Mouse (Mus musculus) inflammation-experienced regulatory T-cells, adult 16 weeks (primary cell): ENCODE results near the gene Gm21969. TPM values are rescaled to one million over a fixed set of nuclear protein-coding genes. Genes with fewer than 3 reads are reported as not detected.

Experiments used
- polyA plus RNA-seq: library from polyadenylated mRNA; unstranded; fragments of 100-300 nt; shearing (Covaris generic); gene quantifications from one replicate; pipeline ENCODE4 v1.2.1, GENCODE M21; 2017

The Gm21969 gene
- not detected for polyA plus RNA-seq

GRCm38 (mm10) chr4:139602357-139603244 is at the start of gene Gm21969:
Gene Gm21969 (plus strand): TSS chr4:139603186.

GRCm38 (mm10) chr4:139622373-139623282 is 19.6 kb downstream of the Gm21969 start, which contains the start of gene Aldh4a1:
Gene Aldh4a1 (plus strand): TSS chr4:139622866.

DNA sequence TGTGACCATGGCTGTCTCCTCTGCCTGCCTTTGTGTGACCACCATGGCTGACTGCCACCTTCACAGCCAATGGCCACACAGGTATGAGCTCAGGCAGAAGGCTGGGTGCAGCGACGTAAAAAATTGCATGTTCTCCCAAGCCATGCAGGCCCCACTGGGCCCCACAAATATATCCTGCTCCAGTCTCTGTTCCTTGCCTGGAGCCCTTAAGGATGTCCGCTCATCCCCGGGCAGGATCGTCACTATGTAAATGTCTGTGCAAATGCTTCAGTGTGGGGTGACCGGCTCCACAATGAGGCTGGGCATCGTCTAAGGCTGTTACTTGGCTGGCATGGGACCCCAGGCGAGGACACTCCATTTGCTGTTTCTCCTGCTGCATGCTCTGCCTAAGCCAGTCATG is 50.3 kb downstream of the Gm21969 start, which contains the start of gene Tas1r2:
Gene Tas1r2, plus strand, starts transcription at position 301 of the 400 bp plus-strand sequence.

Other genes with a start within 250 kb of the Gm21969 start
- 1.8 TPM for gene Iffo2, start 72.6 kb upstream of the Gm21969 start, polyA plus RNA-seq
- gene Aldh4a1, start 19.7 kb downstream of the Gm21969 start, polyA plus RNA-seq = 27.5 TPM
- not detected for gene Tas1r2, start 50.4 kb downstream of the Gm21969 start, polyA plus RNA-seq
- not detected for gene Pax7, start 230.3 kb downstream of the Gm21969 start, polyA plus RNA-seq